Mouse (Mus musculus): Measurements from ENCODE around the gene Ndst2.

- TF ChIP-seq POLR2A (IDR thresholded peaks at IDR 0.05; ENCODE audit: borderline replicate concordance, insufficient read depth, low read length) (no peak), CTCF (IDR thresholded peaks at IDR 0.05; ENCODE audit: borderline replicate concordance, insufficient read depth, low read depth, low read length) (no peak)
Measured at GRCm38 (mm10) chr14:20733041-20733951, 1.1 kb downstream of the Ndst2 start.

Measured in cerebellum, adult 2 months (tissue).